Mouse (Mus musculus) lung, embryonic 15.5 days (tissue): Measurements from ENCODE around the gene Eif3b. TPM values are rescaled to one million over a fixed set of nuclear protein-coding genes. Genes with fewer than 3 reads are reported as not detected.
"Not testable (repeated sequence)": the region's sequence is repeated elsewhere in the genome, so short reads cannot be mapped to it uniquely, and the experiment has no call there.

Source experiments
- ATAC-seq: fragments of 200-750 bp; cut with Nextera tagmentation; 2 replicates; pipeline ENCODE4 v1.8.0; 2017; ENCODE audit warnings: moderate number of reproducible peaks, borderline replicate concordance; ENCODE audit not compliant: low FRiP score, low TSS enrichment; ENCODE audit errors: extremely low read depth
- H3K27ac ChIP-seq: fragments of 300-500 bp; sonication (generic); 2 replicates; pipeline ENCODE4 v1.5.1; 2015; ENCODE audit warnings: moderate library complexity, mild to moderate bottlenecking, inconsistent platforms
- H3K27me3 ChIP-seq: fragments of 300-500 bp; sonication (generic); 2 replicates; pipeline ENCODE4 v1.6.1; 2015; ENCODE audit warnings: inconsistent platforms
- H3K36me3 ChIP-seq: fragments of 300-500 bp; sonication (generic); 2 replicates; pipeline ENCODE4 v1.6.1; 2015; ENCODE audit warnings: inconsistent platforms
- H3K4me1 ChIP-seq: fragments of 300-500 bp; sonication (generic); 2 replicates; pipeline ENCODE4 v1.6.1; 2015; ENCODE audit warnings: inconsistent platforms
- H3K4me2 ChIP-seq: fragments of 300-500 bp; sonication (generic); 2 replicates; pipeline ENCODE4 v1.6.1; 2015; ENCODE audit warnings: inconsistent platforms, mild to moderate bottlenecking, moderate library complexity
- H3K4me3 ChIP-seq: fragments of 300-500 bp; sonication (generic); 2 replicates; pipeline ENCODE4 v1.5.1; 2015; ENCODE audit warnings: mild to moderate bottlenecking, inconsistent platforms
- H3K9ac ChIP-seq: fragments of 300-500 bp; sonication (generic); 2 replicates; pipeline ENCODE4 v1.6.1; 2015; ENCODE audit warnings: inconsistent platforms
- H3K9me3 ChIP-seq: fragments of 300-500 bp; sonication (generic); 2 replicates; pipeline ENCODE4 v1.6.1; 2016; ENCODE audit warnings: inconsistent platforms
- WGBS: fragments of 180-500 bp; shearing (Covaris S2); methylation state at CpG from one replicate; pipeline ENCODE4 v1.1.7; 2015; 5-methylcytosine and 5-hydroxymethylcytosine counted together
- polyA plus RNA-seq: library from polyadenylated mRNA; unstranded; fragments of >200 nt; fragmentation: Nextera tagmentation; extraction: Ambion mirVana; gene quantifications from 2 replicates; pipeline ENCODE4 v1.2.1, GENCODE M21; 2015

The Eif3b gene
- polyA plus RNA-seq, 1 experiment from 2014 or later: 115 TPM

- Histone ChIP-seq H3K36me3 (no peaks in the 10 kb centered on the region), H3K9ac (no peak overlapping the region), H3K27ac (no peak overlapping the region), H3K4me1 (no peaks in the 10 kb centered on the region), H3K27me3 (no peaks in the 10 kb centered on the region), H3K9me3 (no peaks in the 10 kb centered on the region), H3K4me3 (no peak overlapping the region), H3K4me2 (no peak overlapping the region)
- 74% methylated on average over 6 of the region's 6 CpGs for WGBS
- no peak for ATAC-seq
Measured at GRCm38 (mm10) chr5:140405126-140405525, 14.0 kb upstream of the Eif3b start.

GRCm38 (mm10) chr5:140406666-140407065 is 12.5 kb upstream of the Eif3b start:
- Histone ChIP-seq H3K4me1 (no peaks in the 10 kb centered on the region), H3K27ac (no peak overlapping the region), H3K9ac (no peak overlapping the region), H3K36me3 (no peaks in the 10 kb centered on the region), H3K4me3 (no peak overlapping the region), H3K4me2 (no peak overlapping the region), H3K27me3 (no peaks in the 10 kb centered on the region), H3K9me3 (no peaks in the 10 kb centered on the region)
- whole genome bisulfite sequencing: 67% methylated on average over 6 of the region's 6 CpGs
- no peak for ATAC-seq

DNA sequence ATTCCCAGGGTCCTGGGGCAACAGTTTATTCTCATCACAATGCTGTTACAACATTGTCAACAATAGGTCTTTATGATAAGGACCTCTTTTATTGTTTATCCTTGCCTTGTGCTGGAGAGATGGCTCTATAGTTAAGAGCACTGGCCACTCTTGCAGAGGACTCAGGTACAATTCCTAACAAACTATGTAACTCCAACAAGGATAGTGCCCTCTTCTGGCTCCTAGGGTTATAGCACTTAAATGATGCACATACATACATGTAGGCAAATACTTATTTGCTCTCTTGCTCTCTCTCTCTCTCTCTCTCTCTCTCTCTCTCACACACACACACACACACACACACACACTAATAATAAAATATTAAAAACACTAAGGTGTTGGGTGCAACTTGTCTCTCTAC is 10.3 kb upstream of the Eif3b start:
- Histone ChIP-seq H3K27ac (no peak overlapping the region), H3K4me3 (no peak overlapping the region), H3K4me1 (no peaks in the 10 kb centered on the region), H3K9ac (no peak overlapping the region), H3K36me3 (no peaks in the 10 kb centered on the region), H3K27me3 (no peaks in the 10 kb centered on the region), H3K4me2 (no peak overlapping the region), H3K9me3 (no peaks in the 10 kb centered on the region)
- no peak for ATAC-seq

GRCm38 (mm10) chr5:140411339-140411738 is 7.8 kb upstream of the Eif3b start:
- Histone ChIP-seq H3K36me3 (no peaks in the 10 kb centered on the region), H3K9ac (no peak overlapping the region), H3K27ac (no peak overlapping the region), H3K4me2 (no peak overlapping the region), H3K9me3 (no peaks in the 10 kb centered on the region), H3K4me1 (no peaks in the 10 kb centered on the region), H3K27me3 (no peaks in the 10 kb centered on the region), H3K4me3 (no peak overlapping the region)
- ATAC-seq: no peak
- 31% methylated on average over 8 of the region's 8 CpGs for WGBS

DNA sequence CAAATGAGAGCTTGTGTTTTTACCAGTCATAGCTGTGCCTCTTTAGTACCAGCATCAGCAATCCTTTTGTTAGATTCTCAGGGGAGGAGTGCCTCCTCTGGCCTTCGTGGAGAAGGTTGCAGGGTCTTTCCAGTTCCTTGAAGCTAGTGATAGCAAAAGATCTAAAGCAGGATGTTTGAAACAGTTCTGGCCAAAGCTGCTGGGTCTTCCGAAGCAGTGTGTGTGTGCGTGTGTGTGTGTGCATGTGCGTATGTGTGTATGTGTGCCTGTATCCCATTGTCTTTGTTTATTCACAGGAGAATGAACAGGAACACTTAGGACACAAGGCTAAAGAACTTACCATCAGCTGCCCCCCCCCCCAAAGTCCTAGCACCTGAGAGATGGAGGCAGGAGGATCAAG is 4.5 kb upstream of the Eif3b start:
- WGBS: 56% methylated on average over 4 of the region's 4 CpGs
- Histone ChIP-seq H3K9me3 (no peaks in the 10 kb centered on the region), H3K9ac (no peak overlapping the region), H3K4me2 (no peak overlapping the region), H3K4me3 (no peak overlapping the region), H3K27ac (no peak overlapping the region), H3K27me3 (no peaks in the 10 kb centered on the region), H3K4me1 (no peaks in the 10 kb centered on the region), H3K36me3 (no peaks in the 10 kb centered on the region)
- ATAC-seq: no peak

DNA sequence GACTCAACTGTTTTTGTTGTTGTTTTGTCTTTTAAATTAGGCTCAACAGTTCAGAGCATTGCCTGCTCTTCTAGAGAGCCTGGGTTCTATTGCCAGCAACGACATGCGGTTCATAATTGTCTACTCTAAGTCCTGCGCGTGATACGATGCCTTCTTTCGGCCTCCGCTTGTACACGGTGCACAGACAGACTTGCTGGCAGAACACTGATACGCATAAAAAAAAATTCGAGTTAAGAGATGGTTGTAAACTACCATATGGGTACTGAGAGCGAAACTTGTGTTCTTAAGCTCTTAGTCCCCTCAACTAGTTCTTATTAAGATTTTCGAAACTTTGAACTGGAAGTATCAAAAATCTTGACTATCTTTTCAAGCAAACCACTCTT is 1.0 kb upstream of the Eif3b start:
- Histone ChIP-seq H3K4me2 (peak overlapping the region; percentile 78), H3K9ac (peak overlapping the region; percentile 89), H3K4me3 (peak overlapping the region; percentile 90), H3K9me3 (no peaks in the 10 kb centered on the region), H3K4me1 (peaks cover 13% of the 10 kb centered on the region), H3K27ac (peak overlapping the region; percentile 96), H3K27me3 (no peaks in the 10 kb centered on the region), H3K36me3 (peaks cover 8% of the 10 kb centered on the region)
- 0 out of 2 replicates have a peak, but pooled peaks have one; percentile 19 for ATAC-seq
- WGBS: under 1% methylated on average over 12 of the region's 12 CpGs

DNA sequence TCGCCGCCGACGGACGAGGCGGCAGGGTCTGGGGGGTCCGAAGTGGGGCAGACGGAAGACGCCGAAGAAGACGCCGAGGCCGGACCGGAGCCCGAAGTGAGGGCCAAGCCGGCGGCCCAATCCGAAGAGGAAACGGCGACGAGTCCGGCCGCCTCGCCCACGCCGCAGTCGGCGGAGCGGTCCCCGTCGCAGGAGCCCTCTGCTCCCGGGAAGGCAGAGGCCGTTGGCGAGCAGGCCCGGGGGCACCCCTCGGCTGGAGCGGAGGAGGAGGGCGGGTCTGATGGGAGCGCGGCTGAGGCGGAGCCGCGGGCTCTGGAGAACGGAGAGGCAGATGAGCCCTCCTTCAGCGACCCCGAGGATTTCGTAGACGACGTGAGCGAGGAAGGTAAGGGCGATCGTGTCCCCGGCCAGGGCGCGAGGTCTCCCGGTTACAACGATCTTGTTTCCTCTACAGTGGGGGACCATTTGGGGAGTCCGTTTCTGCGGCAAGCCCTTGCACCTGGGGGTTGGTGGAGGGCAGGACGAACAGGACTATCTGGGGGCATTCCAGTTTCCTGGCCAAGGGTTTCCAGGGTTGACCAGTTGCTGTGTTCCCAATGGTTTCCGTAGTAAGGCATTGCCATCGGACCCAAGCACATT is 433 bp downstream of the Eif3b start:
- under 1% methylated on average over 62 of the region's 62 CpGs for WGBS
- Histone ChIP-seq H3K27ac (peak overlapping the region; percentile 96), H3K4me2 (peak overlapping the region; percentile 78), H3K9me3 (no peaks in the 10 kb centered on the region), H3K9ac (peak overlapping the region; percentile 89), H3K36me3 (peaks cover 8% of the 10 kb centered on the region), H3K4me1 (peaks cover 13% of the 10 kb centered on the region), H3K27me3 (no peaks in the 10 kb centered on the region), H3K4me3 (peak overlapping the region; percentile 90)
- peak; percentile 40; the same call in 1 of the 2 replicates for ATAC-seq

- Histone ChIP-seq H3K4me3 (peak overlapping the region; percentile 90), H3K27ac (no peak overlapping the region), H3K4me1 (peaks cover 13% of the 10 kb centered on the region), H3K27me3 (no peaks in the 10 kb centered on the region), H3K9ac (peak overlapping the region; percentile 89), H3K36me3 (peaks cover 8% of the 10 kb centered on the region), H3K9me3 (no peaks in the 10 kb centered on the region), H3K4me2 (peak overlapping the region; percentile 78)
- ATAC-seq: no peak
- 51% methylated on average over 4 of the region's 4 CpGs for WGBS
Measured at GRCm38 (mm10) chr5:140420616-140421015, 1.5 kb downstream of the Eif3b start.

DNA sequence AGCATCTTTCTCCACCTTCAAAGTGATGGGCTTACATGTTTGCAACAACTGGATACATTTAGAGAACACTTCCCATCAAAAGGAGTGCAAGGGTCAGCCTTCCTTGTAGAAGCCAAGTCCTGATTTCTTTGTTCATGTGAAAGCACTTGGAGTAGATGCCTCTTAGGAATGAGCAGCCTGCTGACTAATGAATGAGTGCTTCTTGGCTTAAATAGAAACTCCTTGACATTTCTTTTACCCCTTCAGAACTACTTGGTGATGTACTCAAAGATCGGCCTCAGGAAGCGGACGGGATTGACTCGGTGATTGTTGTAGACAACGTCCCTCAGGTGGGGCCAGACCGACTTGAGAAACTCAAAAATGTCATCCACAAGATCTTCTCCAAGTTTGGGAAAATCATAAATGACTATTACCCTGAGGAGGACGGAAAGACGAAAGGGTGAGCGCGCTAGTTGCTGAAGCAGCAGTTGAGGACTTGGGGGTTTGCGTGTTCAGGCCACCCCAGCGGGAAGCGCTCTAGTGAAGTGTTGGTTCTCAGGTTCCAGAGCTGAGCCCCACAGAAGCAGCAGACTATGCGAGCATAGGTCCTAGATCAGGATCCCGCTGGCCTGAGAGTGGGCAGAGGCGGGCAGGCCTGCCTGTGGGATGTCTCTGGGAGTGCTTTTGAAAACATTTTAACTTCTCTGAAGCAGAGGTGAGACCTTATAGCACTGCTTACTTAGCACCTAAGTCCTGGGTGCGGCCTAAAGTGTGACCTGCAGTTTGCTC is 6.1 kb downstream of the Eif3b start:
- Histone ChIP-seq H3K27ac (no peak overlapping the region), H3K36me3 (peaks cover 48% of the 10 kb centered on the region)
- ATAC-seq: peak; percentile 36; the same call in 1 of the 2 replicates

GRCm38 (mm10) chr5:140439117-140439516 is 20.0 kb downstream of the Eif3b start:
- H3K36me3 ChIP-seq: peaks cover 84% of the 10 kb centered on the region
- not testable (repeated sequence) for H3K4me3 ChIP-seq, H3K4me1 ChIP-seq, H3K9me3 ChIP-seq, ATAC-seq, H3K27ac ChIP-seq, H3K9ac ChIP-seq, H3K4me2 ChIP-seq, H3K27me3 ChIP-seq
- WGBS: 100% methylated on average over 1 of the region's 6 CpGs

More for the DNA sequence above, 6.1 kb downstream of the Eif3b start:
- Histone ChIP-seq H3K9ac (no peak overlapping the region), H3K27me3 (no peaks in the 10 kb centered on the region), H3K4me3 (no peak overlapping the region), H3K4me1 (peaks cover 12% of the 10 kb centered on the region), H3K4me2 (no peak overlapping the region), H3K9me3 (no peaks in the 10 kb centered on the region)
- WGBS: 82% methylated on average over 17 of the region's 17 CpGs

- 97% methylated on average over 2 of the region's 3 CpGs for WGBS
- ATAC-seq: no peak
Measured at GRCm38 (mm10) chr5:140441406-140441805, 22.3 kb downstream of the Eif3b start.

GRCm38 (mm10) chr5:140444012-140444411 is 24.9 kb downstream of the Eif3b start:
- WGBS: 85% methylated on average over 4 of the region's 4 CpGs

More at GRCm38 (mm10) chr5:140441406-140441805, 22.3 kb downstream of the Eif3b start:
- no peaks in the 10 kb centered on the region for H3K4me1 ChIP-seq
- H3K4me2 ChIP-seq: no peak overlapping the region
- no peak overlapping the region for H3K27ac ChIP-seq
- no peaks in the 10 kb centered on the region for H3K9me3 ChIP-seq
- no peaks in the 10 kb centered on the region for H3K27me3 ChIP-seq
- H3K9ac ChIP-seq: no peak overlapping the region
- H3K4me3 ChIP-seq: no peak overlapping the region
- H3K36me3 ChIP-seq: peaks cover 74% of the 10 kb centered on the region

More at GRCm38 (mm10) chr5:140444012-140444411, 24.9 kb downstream of the Eif3b start:
- Histone ChIP-seq H3K27ac (no peak overlapping the region), H3K4me1 (no peaks in the 10 kb centered on the region), H3K4me3 (no peak overlapping the region), H3K4me2 (no peak overlapping the region), H3K9ac (no peak overlapping the region), H3K27me3 (no peaks in the 10 kb centered on the region), H3K9me3 (no peaks in the 10 kb centered on the region), H3K36me3 (peaks cover 53% of the 10 kb centered on the region)
- ATAC-seq: no peak
